Mouse (Mus musculus): ENCODE data around the gene Nol10. TPM values are rescaled to one million over a fixed set of nuclear protein-coding genes. Genes with fewer than 3 reads are reported as not detected.
A peak's percentile ranks its signal among the peaks of the same experiment; 100 is the strongest.

Nol10 gene
- polyA plus RNA-seq, 1 experiment from 2014 or later, result 23.5 TPM

DNA sequence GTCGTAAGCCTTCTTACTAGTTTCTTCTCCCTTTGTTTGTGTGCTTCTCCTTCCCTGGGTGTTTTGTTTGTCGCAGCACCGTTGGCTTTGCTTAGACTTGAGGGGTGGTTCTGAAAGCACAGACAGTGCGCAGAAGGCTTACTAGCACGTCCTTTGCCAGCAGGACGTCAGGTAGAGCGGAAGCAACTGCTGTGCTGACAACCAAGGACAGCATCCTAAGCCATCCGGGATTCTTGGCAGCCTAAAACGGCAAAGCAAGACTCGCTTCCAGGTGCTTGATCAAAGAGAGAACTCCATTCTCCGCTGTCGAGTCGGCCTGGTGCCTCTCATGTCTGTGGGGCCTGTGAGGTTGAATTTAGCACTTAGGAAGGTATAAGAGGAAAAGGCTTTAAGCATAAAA is 44.9 kb downstream of the Nol10 start:
- ATAC-seq, result no peak; the same call in 1 of the 2 replicates
- Histone ChIP-seq H3K9ac (replicated peaks; ENCODE audit: low read depth, low read length) (no peak overlapping the region), H3K4me1 (replicated peaks; ENCODE audit: control insufficient read depth, insufficient read depth, low read length) (peaks cover 6% of the 10 kb centered on the region; the same call in 1 of the 2 replicates), H3K36me3 (ENCODE audit: control insufficient read depth, insufficient read depth) (no peaks in the 10 kb centered on the region; the same call in 1 of the 2 replicates), H3K27ac (ENCODE audit: low read length) (no peak overlapping the region; the same call in 1 of the 2 replicates), H3K27me3 (replicated peaks; ENCODE audit: control insufficient read depth, insufficient read depth, low read length) (no peaks in the 10 kb centered on the region), H3K9me3 (ENCODE audit: control insufficient read depth, low read length) (no peaks in the 10 kb centered on the region), H3K4me3 (replicated peaks; ENCODE audit: low read length) (no peak overlapping the region), H3K4me2 (ENCODE audit: low read length) (no peak overlapping the region)
- WGBS, result 69% methylated on average over 13 of the region's 13 CpGs

DNA sequence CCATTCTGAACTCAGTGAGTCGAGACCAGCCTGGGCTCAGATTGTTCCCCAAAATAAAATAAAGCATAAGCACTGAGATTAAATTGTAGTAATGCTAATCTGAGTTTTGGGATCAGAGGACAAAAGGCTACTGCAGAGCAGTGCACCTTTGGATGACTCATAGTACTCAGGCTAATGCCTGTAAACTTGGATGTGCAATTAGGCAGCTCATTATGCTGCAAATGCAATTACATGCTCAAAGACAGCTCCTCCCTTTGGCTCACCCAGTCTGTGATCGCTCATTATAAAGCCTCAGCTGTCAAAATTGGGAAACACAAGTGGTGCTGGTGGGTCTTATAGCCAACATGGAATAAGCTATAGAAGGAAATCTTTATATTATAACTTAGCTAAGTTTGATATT is 48.9 kb downstream of the Nol10 start:
- Histone ChIP-seq H3K27me3 (replicated peaks; ENCODE audit: control insufficient read depth, insufficient read depth, low read length) (no peaks in the 10 kb centered on the region), H3K4me1 (replicated peaks; ENCODE audit: control insufficient read depth, insufficient read depth, low read length) (peaks cover 6% of the 10 kb centered on the region; the same call in 1 of the 2 replicates), H3K4me3 (replicated peaks; ENCODE audit: low read length) (no peak overlapping the region), H3K9ac (replicated peaks; ENCODE audit: low read depth, low read length) (no peak overlapping the region), H3K9me3 (ENCODE audit: control insufficient read depth, low read length) (no peaks in the 10 kb centered on the region), H3K4me2 (ENCODE audit: low read length) (no peak overlapping the region), H3K36me3 (ENCODE audit: control insufficient read depth, insufficient read depth) (no peaks in the 10 kb centered on the region; the same call in 1 of the 2 replicates), H3K27ac (ENCODE audit: low read length) (no peak overlapping the region)
- WGBS, result 17% methylated on average over 2 of the region's 2 CpGs
- ATAC-seq, result peak; percentile 95

DNA sequence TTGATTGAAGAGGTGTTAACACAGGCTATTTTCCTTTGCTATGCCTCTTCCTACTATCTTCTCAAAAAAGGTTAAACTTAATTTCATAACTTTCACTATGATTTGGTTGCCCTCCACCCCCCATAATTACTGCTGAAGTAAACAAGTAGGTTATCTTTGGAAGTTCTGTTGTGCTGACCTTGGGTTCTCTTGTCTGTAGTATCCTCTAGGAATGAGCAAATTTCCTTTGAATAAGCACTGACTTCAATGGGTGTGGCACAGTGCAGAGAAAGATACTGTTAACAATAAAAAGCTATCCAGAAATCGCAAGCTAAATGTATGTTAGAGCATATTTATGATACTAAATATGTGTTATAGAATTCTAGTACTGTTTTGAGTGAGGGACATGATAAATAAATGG is 53.2 kb downstream of the Nol10 start:
- Histone ChIP-seq H3K9ac (replicated peaks; ENCODE audit: low read depth, low read length) (no peak overlapping the region), H3K4me1 (replicated peaks; ENCODE audit: control insufficient read depth, insufficient read depth, low read length) (peaks cover 6% of the 10 kb centered on the region; the same call in 1 of the 2 replicates), H3K36me3 (ENCODE audit: control insufficient read depth, insufficient read depth) (peaks cover 15% of the 10 kb centered on the region), H3K4me2 (ENCODE audit: low read length) (no peak overlapping the region), H3K27me3 (replicated peaks; ENCODE audit: control insufficient read depth, insufficient read depth, low read length) (no peaks in the 10 kb centered on the region), H3K27ac (ENCODE audit: low read length) (no peak overlapping the region), H3K9me3 (ENCODE audit: control insufficient read depth, low read length) (no peaks in the 10 kb centered on the region), H3K4me3 (replicated peaks; ENCODE audit: low read length) (no peak overlapping the region)
- no peak for ATAC-seq
- 91% methylated on average over 1 of the region's 1 CpGs for WGBS

DNA sequence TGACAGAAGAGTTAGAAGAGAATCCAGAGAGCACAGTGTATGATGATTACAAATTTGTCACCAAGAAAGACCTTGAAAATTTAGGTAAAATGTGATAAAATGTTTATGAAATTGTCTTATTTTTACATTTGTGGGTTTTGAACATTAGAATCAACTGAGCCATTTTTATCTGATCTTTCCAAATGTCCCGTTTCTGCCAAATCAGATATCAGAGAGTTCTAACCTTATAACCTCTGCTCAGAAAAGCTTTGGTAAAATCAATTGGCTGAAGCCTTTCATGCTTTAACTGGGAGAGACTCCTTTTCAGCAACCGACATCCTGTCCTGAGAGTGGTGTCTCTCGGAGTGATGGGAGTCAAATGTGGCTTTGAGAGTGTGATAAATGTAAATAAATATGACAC is 53.9 kb downstream of the Nol10 start:
- no peak overlapping the region for H3K27ac ChIP-seq (ENCODE audit: low read length)
- H3K27me3 ChIP-seq (replicated peaks; ENCODE audit: control insufficient read depth, insufficient read depth, low read length), result no peaks in the 10 kb centered on the region
- WGBS, result 86% methylated on average over 3 of the region's 3 CpGs
- no peak overlapping the region for H3K4me2 ChIP-seq (ENCODE audit: low read length)
- peaks cover 15% of the 10 kb centered on the region for H3K36me3 ChIP-seq (ENCODE audit: control insufficient read depth, insufficient read depth)
- H3K9ac ChIP-seq (replicated peaks; ENCODE audit: low read depth, low read length), result no peak overlapping the region
- ATAC-seq, result no peak
- no peak overlapping the region for H3K4me3 ChIP-seq (replicated peaks; ENCODE audit: low read length)
- peaks cover 3% of the 10 kb centered on the region; the same call in 1 of the 2 replicates for H3K4me1 ChIP-seq (replicated peaks; ENCODE audit: control insufficient read depth, insufficient read depth, low read length)
- no peaks in the 10 kb centered on the region for H3K9me3 ChIP-seq (ENCODE audit: control insufficient read depth, low read length)

DNA sequence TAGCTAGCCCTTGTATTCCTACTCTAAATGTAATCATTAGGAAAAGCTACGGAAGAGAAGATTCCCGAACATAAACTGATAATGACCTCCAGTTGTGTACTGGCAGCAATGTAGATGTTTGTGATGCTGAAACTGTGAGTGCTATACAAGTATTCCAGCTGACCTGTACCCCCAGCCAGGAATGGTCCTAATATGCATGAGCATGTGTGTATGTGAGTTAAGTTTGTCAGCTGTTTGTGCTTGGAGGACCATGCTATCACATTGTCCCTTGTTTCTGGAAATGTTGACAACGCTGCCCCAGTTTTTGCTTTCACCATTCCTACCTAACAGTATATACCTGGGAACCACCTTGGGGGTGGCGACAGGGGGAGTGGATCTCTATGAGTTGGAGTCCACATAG is 55.7 kb downstream of the Nol10 start:
- WGBS, result 97% methylated on average over 4 of the region's 4 CpGs
- H3K36me3 ChIP-seq (ENCODE audit: control insufficient read depth, insufficient read depth), result peaks cover 15% of the 10 kb centered on the region

DNA sequence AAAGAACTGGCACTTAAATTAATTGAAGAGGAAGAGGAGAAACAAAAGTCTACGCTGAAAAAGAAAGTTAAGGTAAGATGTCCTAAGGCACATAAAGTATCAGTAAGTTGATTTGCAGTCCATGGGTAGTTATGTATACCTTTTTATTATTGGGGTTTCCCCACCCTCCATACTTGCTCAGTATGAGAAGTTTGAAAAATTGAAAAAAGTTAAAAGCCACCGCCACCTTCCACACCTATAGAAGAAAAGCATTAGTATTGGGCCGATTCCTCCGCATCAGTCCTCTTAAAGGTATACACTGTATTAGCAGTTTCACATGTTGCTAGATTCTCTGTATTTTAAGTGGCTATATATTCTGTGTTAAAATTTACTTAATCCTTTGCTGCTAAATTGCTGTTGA is 58.6 kb downstream of the Nol10 start:
- Histone ChIP-seq H3K9ac (replicated peaks; ENCODE audit: low read depth, low read length) (no peak overlapping the region), H3K36me3 (ENCODE audit: control insufficient read depth, insufficient read depth) (peaks cover 15% of the 10 kb centered on the region), H3K4me3 (replicated peaks; ENCODE audit: low read length) (no peak overlapping the region), H3K9me3 (ENCODE audit: control insufficient read depth, low read length) (no peaks in the 10 kb centered on the region), H3K27ac (ENCODE audit: low read length) (no peak overlapping the region), H3K4me1 (replicated peaks; ENCODE audit: control insufficient read depth, insufficient read depth, low read length) (no peaks in the 10 kb centered on the region), H3K4me2 (ENCODE audit: low read length) (no peak overlapping the region), H3K27me3 (replicated peaks; ENCODE audit: control insufficient read depth, insufficient read depth, low read length) (no peaks in the 10 kb centered on the region)
- no peak for ATAC-seq
- WGBS, result 95% methylated on average over 4 of the region's 4 CpGs

More for the DNA sequence above, 55.7 kb downstream of the Nol10 start:
- H3K4me2 ChIP-seq (ENCODE audit: low read length), result no peak overlapping the region
- H3K9ac ChIP-seq (replicated peaks; ENCODE audit: low read depth, low read length), result no peak overlapping the region
- no peaks in the 10 kb centered on the region for H3K27me3 ChIP-seq (replicated peaks; ENCODE audit: control insufficient read depth, insufficient read depth, low read length)
- H3K9me3 ChIP-seq (ENCODE audit: control insufficient read depth, low read length), result no peaks in the 10 kb centered on the region
- H3K27ac ChIP-seq (ENCODE audit: low read length), result no peak overlapping the region
- no peak overlapping the region for H3K4me3 ChIP-seq (replicated peaks; ENCODE audit: low read length)
- ATAC-seq, result no peak
- H3K4me1 ChIP-seq (replicated peaks; ENCODE audit: control insufficient read depth, insufficient read depth, low read length), result no peaks in the 10 kb centered on the region

DNA sequence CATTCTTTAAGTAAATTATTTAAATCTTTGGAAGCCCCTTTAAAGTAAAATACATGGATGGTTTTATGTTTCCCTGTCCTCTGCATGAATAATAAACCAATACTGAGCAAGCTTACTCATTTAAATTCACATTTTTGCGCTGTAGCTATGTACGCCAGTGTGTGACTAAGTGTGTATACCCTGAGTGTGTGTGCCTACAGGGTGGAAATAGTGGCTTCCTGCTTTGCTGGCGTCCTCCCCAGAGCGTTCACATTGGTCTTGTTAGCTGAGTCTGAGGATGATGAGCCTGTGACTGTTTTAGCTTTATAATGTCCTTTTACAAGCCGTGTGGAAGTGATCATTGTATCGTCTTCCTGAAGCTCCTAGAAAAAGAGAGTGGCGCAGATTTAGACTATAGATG is 60.1 kb downstream of the Nol10 start:
- Histone ChIP-seq H3K36me3 (ENCODE audit: control insufficient read depth, insufficient read depth) (peaks cover 10% of the 10 kb centered on the region; the same call in 1 of the 2 replicates), H3K4me3 (replicated peaks; ENCODE audit: low read length) (no peak overlapping the region), H3K4me2 (ENCODE audit: low read length) (no peak overlapping the region), H3K27me3 (replicated peaks; ENCODE audit: control insufficient read depth, insufficient read depth, low read length) (no peaks in the 10 kb centered on the region), H3K9me3 (ENCODE audit: control insufficient read depth, low read length) (no peaks in the 10 kb centered on the region), H3K27ac (ENCODE audit: low read length) (no peak overlapping the region), H3K4me1 (replicated peaks; ENCODE audit: control insufficient read depth, insufficient read depth, low read length) (no peaks in the 10 kb centered on the region), H3K9ac (replicated peaks; ENCODE audit: low read depth, low read length) (no peak overlapping the region)
- 96% methylated on average over 7 of the region's 7 CpGs for WGBS
- ATAC-seq, result no peak

DNA sequence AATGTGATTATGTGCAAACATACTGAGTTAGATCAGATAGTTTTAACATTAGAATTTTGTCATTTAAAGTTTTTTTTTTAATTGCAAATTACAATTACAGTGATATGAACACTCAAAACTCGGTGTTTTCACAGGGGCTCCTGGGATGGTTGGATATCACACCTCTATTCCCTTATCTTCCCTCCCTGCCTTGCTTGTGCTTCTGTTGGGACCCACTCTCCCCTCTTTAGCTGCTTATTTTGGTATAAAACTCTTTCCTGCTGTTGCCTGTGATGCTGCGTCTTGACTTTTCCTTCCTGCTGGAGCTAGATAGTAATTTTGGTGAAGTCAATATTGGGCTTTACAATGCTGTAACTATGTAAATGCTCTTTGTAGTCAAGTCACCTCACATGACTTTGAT is 63.0 kb downstream of the Nol10 start:
- ATAC-seq, result no peak
- Histone ChIP-seq H3K4me2 (ENCODE audit: low read length) (no peak overlapping the region), H3K4me1 (replicated peaks; ENCODE audit: control insufficient read depth, insufficient read depth, low read length) (no peaks in the 10 kb centered on the region), H3K27ac (ENCODE audit: low read length) (no peak overlapping the region), H3K9ac (replicated peaks; ENCODE audit: low read depth, low read length) (no peak overlapping the region), H3K27me3 (replicated peaks; ENCODE audit: control insufficient read depth, insufficient read depth, low read length) (no peaks in the 10 kb centered on the region), H3K4me3 (replicated peaks; ENCODE audit: low read length) (no peak overlapping the region), H3K9me3 (ENCODE audit: control insufficient read depth, low read length) (no peaks in the 10 kb centered on the region), H3K36me3 (ENCODE audit: control insufficient read depth, insufficient read depth) (peaks cover 4% of the 10 kb centered on the region; the same call in 1 of the 2 replicates)
- 90% methylated on average over 2 of the region's 2 CpGs for WGBS

DNA sequence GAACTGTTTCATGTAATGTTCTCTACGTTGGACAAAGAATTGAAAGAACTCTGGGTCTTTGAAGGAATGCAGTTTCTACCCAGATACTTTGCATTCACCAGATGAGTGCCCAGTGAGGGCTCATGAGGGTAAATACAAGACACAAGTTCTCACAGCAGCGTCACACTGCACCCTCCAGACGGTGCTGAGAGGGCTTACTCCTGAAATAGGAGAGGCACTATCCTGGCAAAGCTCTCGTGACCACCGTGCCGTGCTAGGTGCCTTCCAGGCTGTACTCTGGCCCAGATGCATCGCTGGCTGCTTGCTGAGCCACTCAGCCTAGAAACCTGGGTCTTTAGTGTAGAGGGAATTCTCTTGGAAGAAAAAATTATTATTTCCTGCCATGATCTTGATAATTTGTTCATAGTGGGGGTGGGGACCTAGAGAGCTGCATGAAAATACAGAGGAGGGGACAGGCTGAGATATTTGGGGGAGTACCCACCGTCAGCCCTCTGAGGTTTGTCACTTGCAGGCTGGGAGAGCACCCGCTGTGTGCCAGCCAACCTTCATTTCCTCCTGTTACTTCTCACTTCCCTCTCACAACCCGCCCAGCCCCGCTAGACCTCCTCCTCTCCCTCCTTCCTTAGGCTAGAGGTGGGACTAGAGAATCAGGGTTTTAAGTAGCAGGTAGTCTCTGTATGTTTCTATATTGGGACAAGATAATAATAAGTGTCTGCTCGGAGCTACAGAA is 63.7 kb downstream of the Nol10 start:
- peaks cover 10% of the 10 kb centered on the region for H3K36me3 ChIP-seq (ENCODE audit: control insufficient read depth, insufficient read depth)
- H3K4me3 ChIP-seq (replicated peaks; ENCODE audit: low read length), result no peak overlapping the region
- H3K9me3 ChIP-seq (ENCODE audit: control insufficient read depth, low read length), result no peaks in the 10 kb centered on the region
- no peak overlapping the region for H3K4me2 ChIP-seq (ENCODE audit: low read length)
- no peaks in the 10 kb centered on the region for H3K4me1 ChIP-seq (replicated peaks; ENCODE audit: control insufficient read depth, insufficient read depth, low read length)
- WGBS, result 84% methylated on average over 12 of the region's 12 CpGs
- H3K27ac ChIP-seq (ENCODE audit: low read length), result no peak overlapping the region
- no peaks in the 10 kb centered on the region for H3K27me3 ChIP-seq (replicated peaks; ENCODE audit: control insufficient read depth, insufficient read depth, low read length)
- H3K9ac ChIP-seq (replicated peaks; ENCODE audit: low read depth, low read length), result no peak overlapping the region
- ATAC-seq, result no peak

Measured in forebrain, embryonic 16.5 days (tissue).